Mouse (Mus musculus) spleen, postnatal 14 days (tissue): Measurements from ENCODE around the gene Prr5l.

Experiments
- DNase-seq, 2 experiments: peaks; one replicate each; pipeline ENCODE4 v3.0.0; 2021 to 2022; ENCODE audit warnings: low spot score in 2 of 2

The Prr5l gene

DNA sequence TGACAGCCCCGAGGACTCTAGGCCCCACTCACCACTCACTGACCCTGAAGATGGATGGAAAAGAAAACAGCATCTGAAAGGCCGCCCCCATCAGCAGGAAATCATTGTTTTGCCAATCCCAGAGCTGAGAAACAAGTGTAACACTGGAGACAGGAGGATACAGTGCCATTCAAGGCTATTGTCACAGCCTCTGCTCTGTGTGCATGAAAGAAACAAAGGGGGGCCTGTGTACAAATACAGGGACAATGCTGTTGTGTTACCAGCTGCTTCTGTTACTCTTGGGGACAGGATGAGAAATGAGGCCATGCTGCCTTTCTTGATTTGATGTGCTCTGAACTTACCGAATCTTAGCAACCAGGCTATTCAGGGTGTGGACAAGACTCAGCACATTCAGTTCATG, at the start of gene Prr5l:
Gene Prr5l (minus strand): TSS at position 30 of the 400 bp plus-strand sequence.
- DNase-seq: no peak

DNA sequence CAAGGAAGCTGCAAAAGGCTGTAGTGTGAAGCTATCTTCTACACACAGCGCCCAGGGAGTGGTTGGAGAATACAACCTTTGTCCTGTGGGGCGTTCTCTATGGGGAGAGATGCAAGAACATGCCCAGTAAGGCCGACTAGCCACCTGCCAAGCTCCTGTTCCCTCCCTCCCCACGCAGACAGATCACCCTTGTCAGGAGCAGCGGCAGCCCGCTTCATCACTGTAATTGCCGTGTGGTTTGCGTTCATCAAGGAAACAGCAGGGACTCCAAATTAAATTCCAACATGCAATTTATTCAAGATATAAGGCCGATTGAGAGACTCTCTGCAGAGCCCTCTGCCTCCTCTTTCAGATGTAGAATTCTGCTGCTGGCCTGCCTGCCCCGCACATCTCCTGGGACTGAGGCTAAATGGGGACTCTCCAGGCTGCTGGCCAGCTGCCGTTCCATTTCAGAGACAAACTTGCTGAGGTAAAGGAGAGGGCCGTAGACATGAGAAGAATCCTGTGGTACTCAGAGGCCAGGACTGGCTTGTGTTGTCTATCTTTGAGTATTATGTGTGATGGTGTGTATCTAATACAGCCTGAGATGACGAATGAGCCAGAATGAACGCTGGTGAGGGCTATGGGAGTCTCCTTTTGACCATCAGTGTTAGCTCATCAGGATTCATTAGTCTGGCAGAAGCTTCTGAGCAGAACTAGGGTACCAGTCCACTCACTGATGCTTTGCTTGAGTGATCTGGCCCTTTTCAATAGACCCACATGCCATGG, 49.5 kb upstream of the Prr5l start:
- no peak for DNase-seq

DNA sequence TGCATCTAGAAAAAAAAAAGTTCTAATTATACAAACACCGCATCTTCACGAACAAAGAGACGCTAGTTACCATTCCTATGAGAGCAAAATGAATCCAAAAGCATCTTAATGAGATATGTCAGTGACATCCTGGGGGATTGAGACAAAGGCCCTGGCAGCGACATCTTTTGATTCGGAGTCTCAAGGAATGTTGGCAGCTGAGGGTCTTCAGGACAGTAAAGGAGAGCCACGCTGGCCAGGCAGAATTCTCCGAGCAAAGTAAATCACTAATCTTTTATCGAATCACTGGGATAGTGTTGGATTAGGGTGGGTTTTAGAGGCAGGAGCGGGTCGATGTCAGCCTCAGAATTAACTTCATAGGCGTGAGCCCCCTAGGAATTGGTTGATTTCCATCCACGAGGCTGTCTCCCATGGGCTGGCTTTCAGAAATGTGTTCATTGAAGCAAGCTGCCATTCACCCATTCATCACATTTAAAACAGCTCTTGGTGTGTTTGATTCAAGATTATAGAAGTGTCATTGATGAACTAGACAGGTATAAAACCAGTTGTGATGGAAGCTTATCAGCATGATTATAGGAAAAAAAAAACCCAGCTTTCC, 42.9 kb upstream of the Prr5l start:
- no peak for DNase-seq

DNA sequence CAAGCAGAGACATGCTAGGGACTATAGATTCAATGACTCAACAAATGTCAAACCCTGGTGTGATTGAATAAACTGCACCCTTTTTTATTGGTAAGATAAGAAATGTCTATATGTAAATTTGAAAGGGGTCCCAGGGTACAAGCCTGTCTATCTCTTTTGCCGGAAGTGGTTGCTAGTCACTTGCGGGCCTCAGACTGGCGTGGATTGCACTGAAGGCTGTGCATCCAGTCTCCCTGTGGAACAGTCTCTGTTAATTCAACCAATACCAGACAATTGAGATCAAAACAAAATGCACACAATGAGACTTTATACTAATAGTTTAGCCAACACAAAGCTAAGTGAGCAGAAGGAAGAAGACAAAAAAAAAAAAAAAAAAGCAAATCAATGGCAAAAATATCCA, 42.4 kb upstream of the Prr5l start:
- no peak for DNase-seq

DNA sequence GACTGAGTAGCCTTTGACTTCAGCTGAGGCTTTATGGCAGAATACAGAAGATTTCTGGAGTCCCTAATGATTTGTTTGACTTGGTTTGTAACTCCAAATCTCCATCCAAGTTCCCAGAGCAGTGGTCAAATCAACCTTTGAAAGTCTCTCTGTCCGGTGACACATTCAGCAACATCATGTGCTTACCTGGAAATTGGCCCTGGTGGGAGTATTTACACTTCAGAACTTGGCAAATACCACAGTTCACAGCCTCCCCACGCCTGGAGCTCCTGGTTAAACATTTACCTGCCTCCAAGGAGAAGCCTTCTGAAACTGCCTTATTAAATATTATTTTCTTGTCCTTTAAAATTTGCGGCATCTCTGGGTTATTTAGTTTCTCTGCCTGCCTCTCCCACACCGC, 40.4 kb upstream of the Prr5l start:
- no peak for DNase-seq

DNA sequence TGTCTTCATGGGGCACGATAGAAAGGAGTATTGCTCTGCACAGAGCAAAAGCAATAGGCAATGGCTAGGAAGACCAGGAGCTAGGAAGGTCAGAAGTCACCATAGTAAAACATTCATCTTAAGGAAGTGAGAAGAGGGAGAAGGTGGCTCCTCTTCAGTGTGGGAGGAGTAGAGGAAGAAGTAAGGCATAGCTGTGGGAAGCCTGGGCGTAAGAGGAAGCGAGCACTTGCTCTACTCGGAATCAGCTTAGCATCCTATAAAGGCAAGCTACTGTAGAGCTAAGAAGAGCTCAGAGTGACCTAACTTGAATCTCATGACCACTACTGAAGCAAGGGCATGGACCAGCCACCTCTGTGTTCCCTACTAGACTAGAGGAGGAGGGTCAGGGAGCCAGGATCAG, 39.5 kb upstream of the Prr5l start:
- DNase-seq: no peak

DNA sequence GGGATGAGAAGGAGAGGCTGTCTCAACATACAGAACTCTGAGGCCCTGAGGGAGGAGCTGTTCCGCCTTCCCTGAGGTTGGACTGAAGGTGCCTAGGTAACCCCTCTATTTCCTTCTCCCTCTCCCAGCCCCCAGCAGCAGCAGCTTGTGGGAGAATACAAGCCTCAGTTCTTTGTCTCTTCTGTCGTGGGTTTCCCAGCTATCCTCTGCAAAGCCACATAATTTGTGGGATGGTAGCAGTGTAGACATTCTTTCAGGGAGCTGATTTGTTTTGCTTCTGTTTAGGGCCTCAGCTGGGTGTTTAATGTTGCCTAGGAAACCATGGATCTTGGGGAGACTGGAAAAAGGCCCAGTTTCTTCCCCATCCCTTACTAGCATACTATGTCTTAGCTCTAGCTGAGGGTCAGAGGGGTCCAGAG, 37.3 kb upstream of the Prr5l start:
- no peak for DNase-seq

DNA sequence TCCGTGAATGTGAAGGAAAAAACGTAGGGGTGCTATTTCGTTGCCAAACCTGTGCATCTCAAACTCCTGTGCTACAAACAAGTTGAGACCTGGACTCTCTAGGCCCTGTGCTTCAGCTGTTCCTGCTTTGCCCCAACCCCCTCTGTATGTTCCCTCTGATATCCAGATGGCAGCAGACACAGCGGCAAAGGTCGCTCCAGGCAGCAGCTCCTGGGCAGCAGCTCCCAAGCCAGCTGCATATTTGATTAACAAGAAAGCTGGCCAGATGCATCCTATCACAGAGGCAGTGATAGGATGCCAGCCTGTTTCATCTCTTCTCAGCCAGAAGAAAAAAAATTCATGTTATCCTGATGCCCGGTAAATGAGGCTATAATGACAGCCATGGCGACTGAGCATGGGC, 35.7 kb upstream of the Prr5l start:
- no peak for DNase-seq

DNA sequence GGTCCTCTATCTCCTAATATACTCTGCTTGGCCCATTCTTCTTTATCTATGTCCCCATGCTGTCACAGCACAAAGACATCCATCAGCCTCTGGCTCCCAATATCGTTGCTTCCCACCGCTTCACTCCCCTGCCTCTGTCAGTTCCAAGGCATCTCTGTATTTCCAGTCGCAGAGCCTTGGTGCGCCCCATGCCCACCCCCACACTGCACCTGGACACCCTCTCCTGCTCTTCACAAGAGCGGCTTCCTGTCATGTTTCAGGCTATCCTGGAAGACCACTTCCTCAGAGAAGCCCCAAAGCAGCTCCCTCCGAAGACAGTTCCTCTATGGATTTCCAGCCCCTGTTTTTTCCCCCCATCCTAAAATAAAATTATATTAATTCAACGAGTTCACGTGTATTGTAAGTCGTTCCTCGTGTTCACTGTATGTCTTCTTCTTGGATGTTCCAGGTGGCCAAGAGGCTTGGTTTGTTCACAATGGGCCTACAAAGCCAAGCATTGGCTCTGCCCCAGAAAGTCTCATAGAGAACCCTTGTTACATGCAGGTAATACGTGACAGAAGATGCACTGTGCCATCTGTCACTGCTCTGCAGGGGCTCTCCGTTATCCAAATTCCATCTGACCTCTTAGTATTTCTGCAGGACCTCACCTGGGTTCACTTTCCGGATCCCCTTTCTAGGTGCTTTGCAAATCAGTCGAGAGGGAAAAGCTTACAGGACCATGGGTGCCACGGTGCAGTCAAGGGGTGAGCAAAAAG, 26.7 kb upstream of the Prr5l start:
- DNase-seq: no peak

DNA sequence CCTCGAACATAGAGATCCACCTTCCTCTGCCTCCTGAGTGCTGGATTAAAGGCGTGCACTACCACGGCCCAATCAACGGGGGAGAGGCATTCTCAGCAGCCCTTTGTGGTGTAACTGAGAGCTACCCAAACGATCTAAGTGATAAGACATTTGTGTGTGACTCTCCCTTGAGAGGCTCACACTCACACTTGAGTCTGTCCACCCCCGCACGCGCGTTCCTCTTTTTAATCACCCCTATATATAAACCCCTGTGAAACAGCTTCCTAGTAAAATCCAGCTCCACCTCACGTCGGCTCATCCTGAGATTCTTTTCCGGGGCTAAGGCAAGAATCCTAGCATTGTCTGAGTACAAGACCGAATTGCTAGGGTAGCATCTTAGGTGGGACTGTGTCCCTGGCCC, 25.9 kb upstream of the Prr5l start:
- DNase-seq: no peak

DNA sequence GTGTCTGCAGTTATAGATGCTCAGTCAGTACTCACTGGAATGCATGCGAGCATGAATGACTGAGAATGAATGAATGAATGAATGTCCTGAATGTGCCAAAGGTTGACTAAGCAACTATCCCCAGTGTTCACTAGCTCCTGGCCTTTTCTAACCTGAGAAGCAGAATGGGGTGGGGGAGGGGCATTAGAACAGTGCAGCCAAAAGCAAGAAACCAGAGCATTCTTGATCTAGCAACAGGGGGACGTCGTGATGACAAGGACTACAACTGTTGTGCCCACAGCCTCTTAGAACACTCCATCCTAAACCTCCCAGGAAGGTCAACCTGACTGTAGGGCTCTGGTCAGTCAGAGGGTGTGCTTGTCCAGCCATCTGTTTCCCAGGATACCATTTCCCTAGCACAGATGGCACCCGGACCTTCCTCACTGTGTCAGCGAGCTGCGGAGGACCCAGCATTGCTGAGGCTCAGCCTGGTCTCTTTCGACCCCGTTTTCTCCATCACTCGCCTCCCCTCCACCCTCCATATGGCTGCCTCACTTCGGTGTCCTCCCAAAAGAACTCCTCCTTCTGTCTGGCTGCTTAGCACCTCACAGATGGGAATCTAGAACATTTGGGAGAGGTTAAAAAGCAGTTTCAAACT, 24.7 kb upstream of the Prr5l start:
- no peak for DNase-seq

DNA sequence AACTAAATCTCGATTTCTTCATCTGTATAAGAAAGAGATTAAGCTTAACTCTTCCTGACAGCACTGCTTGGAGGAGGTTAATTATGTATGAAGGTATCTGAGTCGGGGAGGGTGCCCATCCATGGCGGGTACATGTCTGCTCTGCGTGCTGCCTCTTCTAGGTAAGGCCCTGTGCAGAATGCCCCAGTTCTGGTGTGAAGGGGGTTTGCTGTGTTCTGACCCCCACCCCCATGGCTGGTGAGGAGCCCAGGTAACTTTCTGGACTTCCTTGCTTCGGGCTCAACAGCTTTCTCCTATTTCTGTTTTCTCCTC, 23.5 kb upstream of the Prr5l start:
- no peak for DNase-seq

DNA sequence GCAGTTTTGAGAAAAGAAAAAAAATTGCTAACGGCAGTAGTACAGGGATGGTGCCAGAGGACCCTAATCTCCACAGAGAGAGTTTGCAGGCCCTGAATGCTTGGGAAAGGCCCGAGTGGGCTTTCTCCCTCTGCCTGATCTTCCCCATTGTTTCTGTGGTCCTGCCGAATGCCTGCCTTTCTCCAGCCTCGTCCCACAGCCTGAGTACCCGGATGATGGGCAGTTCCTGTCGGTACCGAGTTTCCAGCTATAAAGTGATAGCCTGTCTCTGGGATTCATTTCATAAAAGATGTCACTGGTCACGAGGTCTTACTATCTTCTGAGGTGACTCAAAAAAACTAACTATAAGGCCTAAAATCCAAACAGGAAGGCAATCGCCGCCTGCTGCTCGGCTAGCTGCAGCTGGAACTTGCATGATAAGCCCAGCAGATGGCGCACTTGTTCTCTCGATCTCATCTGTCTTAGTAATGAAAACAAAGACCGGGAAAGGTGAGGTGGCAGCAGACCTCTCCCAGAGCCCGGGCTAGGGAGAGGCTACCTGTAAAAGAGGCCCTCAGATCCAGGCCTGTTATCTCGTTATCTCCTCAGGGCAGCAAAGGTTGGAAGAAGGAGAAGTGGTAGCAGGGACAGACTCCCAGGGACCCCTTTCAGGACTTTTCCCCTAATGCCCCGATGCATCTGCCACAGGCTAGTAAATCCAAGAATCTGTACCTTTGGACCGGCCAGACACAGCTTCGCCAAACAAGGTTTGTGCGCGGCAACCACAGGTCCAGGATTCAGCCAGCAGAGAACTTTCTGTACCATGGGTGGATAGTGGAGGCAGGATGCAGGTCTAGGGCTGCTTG, 22.9 kb upstream of the Prr5l start:
- peak; percentile 39 to 60 for DNase-seq

DNA sequence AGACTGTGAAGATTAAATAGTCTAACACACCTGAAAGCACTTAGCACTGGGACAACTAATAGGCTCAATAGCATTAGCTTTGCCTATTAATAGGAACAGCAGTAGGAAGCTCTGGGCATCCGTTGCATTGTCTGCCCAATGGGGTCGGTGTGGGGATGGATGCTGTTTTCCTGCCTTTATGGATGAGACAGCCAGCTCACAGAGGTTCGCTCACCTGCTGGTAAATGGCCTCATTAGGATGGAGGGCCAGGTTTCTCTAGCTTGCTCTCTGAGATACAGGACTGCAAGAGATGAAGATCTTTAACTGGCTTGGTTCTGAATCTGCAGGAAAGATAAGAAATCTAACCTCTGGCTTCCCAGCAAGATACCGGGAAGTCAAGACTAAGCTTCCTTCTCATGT, 19.4 kb upstream of the Prr5l start:
- DNase-seq: no peak

DNA sequence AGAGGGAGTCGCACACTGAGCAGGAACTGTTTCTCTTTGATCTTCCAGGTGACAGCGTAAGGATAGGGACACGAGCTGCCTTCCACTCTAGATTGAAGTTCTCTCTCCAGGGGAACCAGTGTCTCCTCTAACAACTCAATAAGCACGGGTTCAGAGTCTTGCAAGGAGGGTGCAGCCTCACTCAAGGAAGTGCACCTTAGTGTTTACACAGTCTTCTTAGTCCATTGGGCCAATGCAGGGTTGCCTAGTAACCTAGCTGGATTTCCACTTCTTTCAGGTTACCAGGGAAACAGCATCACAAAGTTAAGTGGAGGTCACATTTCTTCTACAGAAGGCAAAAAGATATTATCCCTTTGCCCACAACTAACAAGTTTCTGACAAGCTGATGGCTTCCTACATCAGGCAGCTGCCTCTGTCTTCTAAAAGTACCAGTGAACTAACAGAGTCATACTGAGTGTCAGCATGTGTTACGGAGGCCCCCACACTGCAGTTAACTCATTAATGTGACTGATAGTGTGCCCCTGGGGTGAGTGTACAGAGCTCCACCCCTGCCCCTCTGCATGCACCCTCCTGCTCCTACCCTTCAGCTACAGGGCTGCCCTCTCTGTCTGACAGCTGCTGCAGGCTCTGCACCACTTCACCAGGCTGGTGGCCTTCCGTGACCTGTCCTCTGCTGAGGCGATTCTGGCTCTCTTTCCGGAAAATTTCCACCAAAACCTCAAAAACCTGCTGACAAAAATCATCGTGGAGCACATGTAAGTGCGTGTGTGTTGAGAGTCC, 13.8 kb upstream of the Prr5l start:
- DNase-seq: no peak

DNA sequence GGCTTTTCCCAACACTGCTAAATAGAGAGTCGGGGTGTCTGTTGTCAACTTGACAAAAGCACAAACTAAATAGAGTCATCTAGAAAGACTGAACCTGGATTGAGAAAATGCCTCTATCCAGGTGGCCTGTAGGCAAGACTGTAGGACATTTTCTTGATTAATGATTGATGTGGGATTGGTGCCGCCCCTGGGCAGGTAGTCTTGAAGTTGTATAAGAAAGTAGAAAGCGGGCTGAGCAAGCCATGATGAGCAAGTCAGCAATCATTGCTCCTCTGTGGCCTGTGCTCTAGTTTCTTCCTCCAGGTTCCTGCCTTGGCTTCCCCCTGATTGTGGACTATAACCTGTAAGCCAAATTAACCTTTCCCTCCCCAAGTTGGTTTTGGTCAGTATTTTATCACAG, 11.3 kb upstream of the Prr5l start:
- no peak for DNase-seq

DNA sequence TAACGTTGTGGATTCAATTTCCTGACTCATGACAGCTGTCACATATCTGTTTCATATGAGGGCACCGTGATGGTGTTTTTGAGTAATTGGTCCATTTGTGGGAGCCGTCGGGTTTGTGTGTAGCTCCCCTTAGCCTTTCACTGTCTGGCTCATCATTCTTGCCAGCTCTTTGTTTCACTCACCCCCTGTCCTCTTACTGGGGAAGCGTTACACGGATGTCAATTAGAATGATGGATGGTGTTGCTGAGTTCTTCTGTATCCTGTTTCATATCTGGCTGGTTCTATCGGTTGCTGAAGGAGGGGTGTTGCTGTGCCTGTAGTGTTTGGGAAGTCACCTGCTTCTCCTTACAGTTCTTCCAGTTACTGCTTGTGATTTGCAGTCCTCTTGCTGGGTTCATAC, 8.3 kb upstream of the Prr5l start:
- no peak for DNase-seq

DNA sequence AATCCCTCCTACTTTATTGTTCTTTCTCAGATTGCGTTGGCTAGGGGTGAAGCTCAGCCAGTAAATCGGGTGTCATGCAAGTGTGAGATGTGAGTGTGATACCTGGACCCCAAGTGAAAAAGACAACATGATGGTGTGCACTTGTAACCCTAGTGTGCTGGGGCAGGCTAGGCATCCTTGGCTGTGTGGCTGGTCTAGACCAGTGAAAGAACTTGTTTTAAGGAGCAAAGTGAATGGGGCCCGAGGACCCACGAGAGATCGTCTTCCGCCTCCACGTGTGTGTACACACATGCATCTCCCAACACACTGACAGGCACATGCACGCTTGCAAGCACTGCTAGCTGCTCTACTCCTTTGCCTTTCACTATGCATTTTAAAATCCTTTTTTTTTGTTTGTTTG, 6.1 kb upstream of the Prr5l start:
- no peak for DNase-seq

DNA sequence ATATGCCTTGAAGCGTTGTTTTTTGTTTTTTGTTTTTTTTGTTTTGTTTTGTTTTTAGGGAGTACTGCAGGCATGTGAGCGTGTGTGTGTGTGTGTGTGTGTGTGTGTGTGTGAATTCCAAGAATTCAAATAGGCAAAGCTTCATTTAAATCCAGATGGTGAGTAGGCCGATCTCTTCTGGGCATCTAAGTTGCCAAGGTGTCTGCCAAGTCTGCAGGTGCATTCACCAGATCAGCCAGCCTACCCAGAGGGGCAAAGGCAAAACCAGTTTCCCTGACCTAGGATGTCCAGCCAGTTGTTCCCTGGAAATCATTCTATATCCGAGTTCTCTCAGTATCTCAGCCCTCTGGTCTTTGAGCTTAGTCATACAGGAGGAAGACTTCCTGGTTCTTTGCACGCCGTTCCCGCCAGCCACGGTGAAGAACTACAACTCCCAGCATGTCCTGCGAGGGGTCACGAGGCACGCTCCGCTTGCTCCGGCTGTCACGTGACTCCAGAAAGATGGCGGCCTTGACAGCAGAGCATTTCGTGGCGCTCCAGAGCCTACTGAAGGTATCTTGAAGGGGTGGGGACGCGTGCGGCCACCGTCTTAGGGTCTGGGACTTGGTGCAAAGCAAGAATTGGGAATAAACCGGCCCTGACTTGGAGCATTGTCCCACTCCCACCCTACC, 3.1 kb upstream of the Prr5l start, which contains the start of gene Commd9:
Gene Commd9 (plus strand): TSS at position 480 of the 671 bp plus-strand sequence.
- peak; percentile 75 to 88 for DNase-seq

DNA sequence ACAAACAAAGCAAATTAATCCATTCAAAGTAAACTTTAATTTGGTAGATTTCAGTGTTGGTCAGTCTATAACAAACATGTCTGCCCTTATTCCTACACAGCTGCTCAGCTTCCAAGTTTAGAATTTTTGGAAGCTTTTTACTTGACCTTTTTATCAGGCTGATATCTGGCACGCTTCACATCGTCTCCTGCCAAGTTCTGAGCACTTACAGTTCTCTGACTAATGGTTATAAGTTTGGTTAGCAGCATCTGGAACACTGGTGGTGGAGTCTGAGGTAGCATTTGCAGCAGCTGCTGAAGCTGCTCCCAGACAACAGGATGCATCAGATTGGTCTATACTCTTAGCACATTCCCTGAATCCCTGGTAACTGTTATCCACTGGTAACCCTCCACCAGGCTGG, 1.5 kb upstream of the Prr5l start:
- no peak for DNase-seq
